Mouse (Mus musculus): ENCODE measurements around the gene Esr1.
"Not testable (repeated sequence)": the region's sequence is repeated elsewhere in the genome, so short reads cannot be mapped to it uniquely, and the experiment has no call there.

Esr1 gene

GRCm38 (mm10) chr10:4709915-4710314, 98.5 kb downstream of the Esr1 start:
- peak; percentile 26 for DNase-seq

GRCm38 (mm10) chr10:4711434-4711833, 100.0 kb downstream of the Esr1 start:
- no peak for DNase-seq

- peak; percentile 16 for DNase-seq
These were observed 100.9 kb downstream of the Esr1 start for GRCm38 (mm10) chr10:4712061-4712908.

GRCm38 (mm10) chr10:4713398-4713797, 102.0 kb downstream of the Esr1 start:
- DNase-seq: no peak

GRCm38 (mm10) chr10:4724851-4725250, 113.5 kb downstream of the Esr1 start:
- DNase-seq: no peak

- DNase-seq: no peak
These were observed 114.7 kb downstream of the Esr1 start for GRCm38 (mm10) chr10:4726141-4726540.

GRCm38 (mm10) chr10:4732328-4732727, 120.9 kb downstream of the Esr1 start:
- DNase-seq: no peak

- DNase-seq: no peak
These were observed 122.6 kb downstream of the Esr1 start for GRCm38 (mm10) chr10:4733987-4734386.

- no peak for DNase-seq
These were observed 123.5 kb downstream of the Esr1 start for GRCm38 (mm10) chr10:4734942-4735341.

GRCm38 (mm10) chr10:4738311-4738710, 126.9 kb downstream of the Esr1 start:
- no peak for DNase-seq

- DNase-seq: not testable (repeated sequence)
These were observed 139.7 kb downstream of the Esr1 start for GRCm38 (mm10) chr10:4751091-4751490.

- no peak for DNase-seq
These were observed 141.6 kb downstream of the Esr1 start for GRCm38 (mm10) chr10:4752977-4753376.

- no peak for DNase-seq
These were observed 164.1 kb downstream of the Esr1 start for GRCm38 (mm10) chr10:4775541-4775940.

- DNase-seq: no peak
These were observed 164.8 kb downstream of the Esr1 start for GRCm38 (mm10) chr10:4776007-4776713.

GRCm38 (mm10) chr10:4776714-4777090, 165.3 kb downstream of the Esr1 start:
- DNase-seq: no peak

- DNase-seq: no peak
These were observed 166.6 kb downstream of the Esr1 start for GRCm38 (mm10) chr10:4777996-4778395.

- no peak for DNase-seq
These were observed 169.5 kb downstream of the Esr1 start for GRCm38 (mm10) chr10:4780926-4781325.

GRCm38 (mm10) chr10:4787003-4787628, 175.7 kb downstream of the Esr1 start:
- no peak for DNase-seq

- no peak for DNase-seq
These were observed 186.9 kb downstream of the Esr1 start for GRCm38 (mm10) chr10:4798268-4798808.

- DNase-seq: no peak
These were observed 213.0 kb downstream of the Esr1 start for GRCm38 (mm10) chr10:4824366-4824765.

- DNase-seq: no peak
These were observed 219.2 kb downstream of the Esr1 start for GRCm38 (mm10) chr10:4830592-4830991.

GRCm38 (mm10) chr10:4838099-4838498, 226.7 kb downstream of the Esr1 start:
- no peak for DNase-seq

- no peak for DNase-seq
These were observed 229.6 kb downstream of the Esr1 start for GRCm38 (mm10) chr10:4841039-4841438.
